Mouse (Mus musculus): Measurements from ENCODE around the gene Gm17124. TPM values are rescaled to one million over a fixed set of nuclear protein-coding genes. Genes with fewer than 3 reads are reported as not detected.
"Not testable (repeated sequence)": the region's sequence is repeated elsewhere in the genome, so short reads cannot be mapped to it uniquely, and the experiment has no call there.

The Gm17124 gene
- polyA plus RNA-seq (2015; fragmentation: Nextera tagmentation; extraction: Ambion mirVana): not detected in 2 replicates

DNA sequence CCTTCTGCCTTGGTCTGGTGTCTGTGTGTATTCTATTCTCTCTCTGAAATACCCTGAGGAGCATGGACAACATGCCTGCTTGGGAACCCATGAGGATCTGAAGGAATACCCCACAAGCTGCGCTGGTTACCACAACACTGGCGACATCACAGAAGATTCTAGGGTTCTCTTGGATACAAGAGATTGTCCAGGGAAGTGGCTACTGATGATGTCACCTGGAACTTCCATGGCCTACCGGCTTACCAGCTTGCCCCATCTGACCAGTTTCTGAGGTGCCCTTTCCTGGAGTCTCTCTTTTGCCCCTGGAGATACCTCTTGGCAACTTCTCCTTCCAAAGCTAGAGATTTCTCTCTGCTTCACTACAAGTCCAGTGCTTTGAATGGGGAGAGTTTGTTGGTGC, at the start of gene Gm17124:
TSS of gene Gm17124 (minus strand) at position 101 of the 400 bp plus-strand sequence.
- H3K4me3 ChIP-seq; H3K9me3 ChIP-seq (replicated peaks); H3K4me1 ChIP-seq; H3K4me2 ChIP-seq; H3K27me3 ChIP-seq; H3K9ac ChIP-seq; ATAC-seq; H3K36me3 ChIP-seq (ENCODE audit: poor library complexity, severe bottlenecking); H3K27ac ChIP-seq: not testable (repeated sequence)
- WGBS: no CpG with 5 or more reads among the region's 3 CpGs

DNA sequence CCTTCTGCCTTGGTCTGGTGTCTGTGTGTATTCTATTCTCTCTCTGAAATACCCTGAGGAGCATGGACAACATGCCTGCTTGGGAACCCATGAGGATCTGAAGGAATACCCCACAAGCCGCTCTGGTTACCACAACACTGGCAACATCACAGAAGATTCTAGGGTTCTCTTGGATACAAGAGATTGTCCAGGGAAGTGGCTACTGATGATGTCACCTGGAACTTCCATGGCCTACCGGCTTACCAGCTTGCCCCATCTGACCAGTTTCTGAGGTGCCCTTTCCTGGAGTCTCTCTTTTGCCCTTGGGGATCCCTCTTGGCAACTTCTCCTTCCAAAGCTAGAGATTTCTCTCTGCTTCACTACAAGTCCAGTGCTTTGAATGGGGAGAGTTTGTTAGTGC, 42.1 kb upstream of the Gm17124 start, which contains the start of gene Gm3633:
TSS of gene Gm3633 (minus strand) at position 101 of the 400 bp plus-strand sequence.
- H3K9ac ChIP-seq; H3K27ac ChIP-seq; H3K4me2 ChIP-seq; H3K27me3 ChIP-seq; ATAC-seq; H3K4me3 ChIP-seq; H3K9me3 ChIP-seq (replicated peaks); H3K36me3 ChIP-seq (ENCODE audit: poor library complexity, severe bottlenecking); H3K4me1 ChIP-seq: not testable (repeated sequence)
- 71% methylated on average over 1 of the region's 2 CpGs for WGBS

Small RNA genes lying within 50 kb of the gene (microRNA-seq; reads per million reads assigned to microRNA genes)
- gene Gm23620 (not detected), gene Gm25228 (not detected)

Other genes with a start within 250 kb of the Gm17124 start
- not detected in 2 replicates for gene Gm8005, start 160.2 kb downstream of the Gm17124 start, polyA plus RNA-seq (2015; fragmentation: Nextera tagmentation; extraction: Ambion mirVana)
- not detected in 2 replicates for gene Gm8011, start 136.0 kb downstream of the Gm17124 start, polyA plus RNA-seq (2015; fragmentation: Nextera tagmentation; extraction: Ambion mirVana)
- gene Gm8020, start 97.5 kb downstream of the Gm17124 start, polyA plus RNA-seq (2015; fragmentation: Nextera tagmentation; extraction: Ambion mirVana): not detected in 2 replicates
- gene Gm8024, start 75.6 kb downstream of the Gm17124 start, polyA plus RNA-seq (2015; fragmentation: Nextera tagmentation; extraction: Ambion mirVana): not detected in 2 replicates
- gene Gm3633, start 42.0 kb upstream of the Gm17124 start, polyA plus RNA-seq (2015; fragmentation: Nextera tagmentation; extraction: Ambion mirVana): not detected in 2 replicates
- not detected in 2 replicates for gene Gm10378, start 56.1 kb upstream of the Gm17124 start, polyA plus RNA-seq (2015; fragmentation: Nextera tagmentation; extraction: Ambion mirVana)
- gene Gm3015, start 168.9 kb upstream of the Gm17124 start, polyA plus RNA-seq (2015; fragmentation: Nextera tagmentation; extraction: Ambion mirVana): not detected in 2 replicates
- gene Gm10377, start 198.1 kb upstream of the Gm17124 start, polyA plus RNA-seq (2015; fragmentation: Nextera tagmentation; extraction: Ambion mirVana): not detected in 2 replicates

All from forebrain, embryonic 13.5 days (tissue).